Mouse (Mus musculus) kidney, embryonic 16.5 days (tissue): ENCODE data around the gene Gpr135. TPM values are rescaled to one million over a fixed set of nuclear protein-coding genes. Genes with fewer than 3 reads are reported as not detected.
"Not testable (repeated sequence)": the region's sequence is repeated elsewhere in the genome, so short reads cannot be mapped to it uniquely, and the experiment has no call there.

Source experiments
- ATAC-seq: fragments of 200-750 bp; cut with Nextera tagmentation; 2 replicates; pipeline ENCODE4 v1.8.0; 2017; ENCODE audit warnings: moderate TSS enrichment; ENCODE audit not compliant: low FRiP score, low TSS enrichment
- H3K27ac ChIP-seq: fragments of 300-500 bp; sonication (generic); 2 replicates; pipeline ENCODE4 v1.5.1; 2014; ENCODE audit warnings: low read length
- H3K27me3 ChIP-seq: fragments of 300-500 bp; sonication (generic); 2 replicates; pipeline ENCODE4 v1.6.1; 2014; ENCODE audit warnings: low read length, control low read depth, mixed read lengths; ENCODE audit not compliant: insufficient read depth
- H3K36me3 ChIP-seq: fragments of 300-500 bp; sonication (generic); 2 replicates; pipeline ENCODE4 v1.6.1; 2014; ENCODE audit warnings: low read length, control low read depth, mixed read lengths; ENCODE audit not compliant: insufficient read depth
- H3K4me1 ChIP-seq: fragments of 300-500 bp; sonication (generic); 2 replicates; pipeline ENCODE4 v1.6.1; 2014; ENCODE audit warnings: low read length, control low read depth, mixed read lengths; ENCODE audit not compliant: insufficient read depth
- H3K4me2 ChIP-seq: fragments of 300-500 bp; sonication (generic); replicated peaks from 2 replicates; pipeline ENCODE4 v1.6.1; 2014; ENCODE audit warnings: low read depth, low read length
- H3K4me3 ChIP-seq: fragments of 300-500 bp; sonication (generic); 2 replicates; pipeline ENCODE4 v1.5.1; 2014; ENCODE audit warnings: mild to moderate bottlenecking, low read length
- H3K9ac ChIP-seq: fragments of 300-500 bp; sonication (generic); replicated peaks from 2 replicates; pipeline ENCODE4 v1.6.1; 2014; ENCODE audit warnings: low read length
- H3K9me3 ChIP-seq: fragments of 300-500 bp; sonication (generic); 2 replicates; pipeline ENCODE4 v1.6.1; 2016; ENCODE audit warnings: low read length, control low read depth
- WGBS: fragments of 180-500 bp; shearing (Covaris S2); extraction: QIAGEN DNeasy Blood & Tissue Kit; methylation state at CpG from one replicate; pipeline ENCODE4 v1.1.7; 2014; 5-methylcytosine and 5-hydroxymethylcytosine counted together
- polyA plus RNA-seq: library from polyadenylated mRNA; unstranded; fragments of >200 nt; fragmentation: Nextera tagmentation; extraction: Ambion mirVana; gene quantifications from 2 replicates; pipeline ENCODE4 v1.2.1, GENCODE M21; 2015

Gene Gpr135
- polyA plus RNA-seq, 1 experiment from 2014 or later, result 0.69 TPM

DNA sequence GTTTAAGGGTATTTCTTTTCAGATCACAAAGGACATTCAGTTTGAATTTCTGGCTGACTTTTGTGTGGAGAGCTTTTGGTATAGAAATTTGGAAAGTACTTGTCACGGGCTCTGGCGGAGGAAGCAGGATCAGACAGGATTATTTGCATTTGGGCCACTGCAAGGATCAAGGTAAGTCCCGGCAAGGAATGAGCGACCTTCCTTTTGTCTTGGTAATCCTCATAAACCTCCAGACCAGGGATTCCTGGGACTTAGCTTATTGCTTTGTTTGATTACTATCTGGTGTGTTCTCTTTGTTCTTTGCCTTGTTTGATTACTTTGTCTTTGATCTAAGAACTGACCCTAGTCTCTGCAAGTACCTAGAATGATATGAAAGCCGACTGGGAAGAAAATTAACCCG lies 17.1 kb downstream of the Gpr135 start:
- Histone ChIP-seq H3K4me2 (no peak overlapping the region), H3K9me3 (no peaks in the 10 kb centered on the region), H3K27ac (no peak overlapping the region), H3K4me3 (no peak overlapping the region), H3K9ac (no peak overlapping the region), H3K4me1 (no peaks in the 10 kb centered on the region), H3K27me3 (no peaks in the 10 kb centered on the region), H3K36me3 (no peaks in the 10 kb centered on the region)
- ATAC-seq, result no peak
- 30% methylated on average over 6 of the region's 6 CpGs for WGBS

DNA sequence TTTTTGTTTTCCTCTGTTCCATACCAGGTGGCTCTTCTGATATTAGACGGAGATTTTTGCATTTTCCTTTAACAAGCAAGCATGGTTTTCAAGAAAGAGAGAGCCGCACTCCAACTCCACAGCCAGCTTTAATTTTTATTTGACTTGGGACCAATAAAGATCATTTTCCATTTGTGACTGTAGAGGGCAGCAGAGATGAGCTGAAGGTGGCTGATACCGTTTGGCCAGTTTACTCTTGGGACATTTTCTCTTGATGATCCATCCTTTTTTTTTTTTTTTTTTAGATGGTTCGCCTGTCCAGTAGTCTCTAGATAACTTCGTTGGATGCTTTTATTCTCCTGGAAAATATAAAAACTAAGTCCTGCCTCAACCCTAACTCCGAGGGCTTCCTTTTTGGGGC lies 17.6 kb downstream of the Gpr135 start:
- Histone ChIP-seq H3K9me3 (no peaks in the 10 kb centered on the region), H3K4me3 (no peak overlapping the region), H3K4me2 (no peak overlapping the region), H3K27me3 (no peaks in the 10 kb centered on the region), H3K27ac (no peak overlapping the region), H3K4me1 (no peaks in the 10 kb centered on the region), H3K36me3 (no peaks in the 10 kb centered on the region), H3K9ac (no peak overlapping the region)
- 44% methylated on average over 6 of the region's 6 CpGs for WGBS
- ATAC-seq, result no peak

DNA sequence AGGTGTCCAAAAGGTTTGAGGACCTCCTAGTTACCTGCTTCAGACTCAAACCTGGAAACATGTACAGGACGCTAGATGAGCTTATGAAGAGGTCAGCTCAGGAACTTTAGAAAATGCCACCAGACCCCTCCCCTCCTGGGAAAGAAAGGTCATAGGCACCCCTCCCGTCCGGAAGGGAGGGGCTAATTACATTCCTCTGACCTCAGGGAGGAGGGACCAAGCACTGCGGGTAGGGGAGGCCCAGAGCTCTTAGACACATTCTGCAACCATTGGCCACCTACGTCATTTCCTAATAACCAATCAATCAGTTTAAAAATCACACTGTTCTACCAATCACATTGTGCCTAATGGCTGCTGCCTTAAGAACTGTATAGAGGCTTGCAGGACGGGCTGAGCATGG lies 18.4 kb downstream of the Gpr135 start:
- no peak overlapping the region for H3K27ac ChIP-seq
- no peaks in the 10 kb centered on the region for H3K36me3 ChIP-seq
- H3K4me1 ChIP-seq, result no peaks in the 10 kb centered on the region
- no peak overlapping the region for H3K4me2 ChIP-seq
- WGBS, result 83% methylated on average over 6 of the region's 6 CpGs
- H3K9ac ChIP-seq, result no peak overlapping the region
- H3K4me3 ChIP-seq, result no peak overlapping the region
- no peak for ATAC-seq
- H3K9me3 ChIP-seq, result no peaks in the 10 kb centered on the region
- no peaks in the 10 kb centered on the region for H3K27me3 ChIP-seq

DNA sequence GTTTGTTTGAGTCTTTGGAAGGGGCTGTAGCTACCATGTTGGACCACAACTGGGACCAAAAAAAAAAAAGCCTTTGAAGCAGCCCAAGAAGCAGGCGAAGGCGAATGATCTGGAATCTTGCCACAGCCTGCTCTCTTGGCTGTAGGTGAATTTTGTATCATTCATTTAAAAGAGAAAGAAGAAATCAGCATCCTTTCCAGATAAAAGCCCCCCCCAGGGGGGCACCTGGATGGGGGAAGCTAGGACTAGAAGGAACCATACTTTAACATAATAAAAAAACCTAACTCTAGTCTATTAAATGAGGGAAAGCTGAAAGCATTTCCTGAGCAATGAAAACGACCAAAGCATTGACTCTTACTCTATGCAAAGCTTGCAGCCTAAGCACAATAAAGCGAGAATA lies 20.1 kb downstream of the Gpr135 start:
- Histone ChIP-seq H3K4me2 (no peak overlapping the region), H3K9ac (no peak overlapping the region), H3K27me3 (no peaks in the 10 kb centered on the region), H3K36me3 (no peaks in the 10 kb centered on the region), H3K9me3 (no peaks in the 10 kb centered on the region), H3K27ac (no peak overlapping the region), H3K4me3 (no peak overlapping the region), H3K4me1 (no peaks in the 10 kb centered on the region)
- WGBS, result 83% methylated on average over 4 of the region's 4 CpGs
- ATAC-seq, result no peak

DNA sequence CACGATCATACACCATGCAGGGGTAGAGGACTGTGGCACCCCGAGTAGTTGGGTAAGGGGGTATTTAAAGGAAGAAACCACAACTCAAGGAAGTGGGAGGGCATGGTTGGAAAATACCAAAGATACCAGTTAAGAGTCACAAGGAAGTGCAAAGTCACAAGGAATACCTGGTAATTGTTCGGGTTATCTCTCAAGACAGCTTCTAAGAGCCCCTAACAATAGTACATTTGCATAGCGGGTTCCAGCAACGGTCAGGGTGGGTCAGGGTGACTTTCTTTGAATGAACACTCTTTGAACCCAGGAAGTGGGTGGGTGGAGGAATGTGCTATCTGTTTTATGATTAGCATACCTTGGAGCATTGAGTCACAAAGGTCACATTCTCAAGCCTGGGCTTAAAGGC lies 20.8 kb downstream of the Gpr135 start:
- H3K9me3 ChIP-seq, H3K27me3 ChIP-seq, H3K9ac ChIP-seq, H3K4me1 ChIP-seq, H3K36me3 ChIP-seq, H3K4me3 ChIP-seq, H3K4me2 ChIP-seq, H3K27ac ChIP-seq, ATAC-seq: not testable (repeated sequence)
- WGBS, result 88% methylated on average over 5 of the region's 5 CpGs

DNA sequence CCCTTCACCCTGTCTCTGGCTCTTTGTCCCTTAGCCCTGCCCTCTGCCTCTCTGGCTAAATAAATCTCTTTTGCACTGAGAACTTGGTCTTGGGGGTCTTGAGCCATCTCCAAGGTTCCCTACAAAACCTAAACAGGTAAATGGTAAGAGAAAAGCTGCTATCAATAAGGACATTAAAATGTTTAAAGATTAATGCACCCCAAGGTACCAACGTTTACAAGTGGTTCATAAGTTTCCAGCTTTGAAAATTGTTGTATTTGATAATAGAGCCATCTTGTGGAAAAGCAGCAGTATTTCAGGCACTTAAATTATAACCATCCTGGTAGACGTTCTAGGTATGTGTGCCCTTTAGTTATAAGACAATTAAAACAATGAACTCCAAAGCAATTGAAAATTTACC lies 23.4 kb downstream of the Gpr135 start:
- H3K9me3 ChIP-seq, result no peaks in the 10 kb centered on the region
- no peaks in the 10 kb centered on the region for H3K27me3 ChIP-seq
- H3K27ac ChIP-seq, result no peak overlapping the region
- no peak overlapping the region for H3K4me2 ChIP-seq
- no peak overlapping the region for H3K4me3 ChIP-seq
- no peaks in the 10 kb centered on the region for H3K36me3 ChIP-seq
- H3K4me1 ChIP-seq, result no peaks in the 10 kb centered on the region
- WGBS, result 4% methylated on average over 2 of the region's 2 CpGs
- H3K9ac ChIP-seq, result no peak overlapping the region
- no peak for ATAC-seq

DNA sequence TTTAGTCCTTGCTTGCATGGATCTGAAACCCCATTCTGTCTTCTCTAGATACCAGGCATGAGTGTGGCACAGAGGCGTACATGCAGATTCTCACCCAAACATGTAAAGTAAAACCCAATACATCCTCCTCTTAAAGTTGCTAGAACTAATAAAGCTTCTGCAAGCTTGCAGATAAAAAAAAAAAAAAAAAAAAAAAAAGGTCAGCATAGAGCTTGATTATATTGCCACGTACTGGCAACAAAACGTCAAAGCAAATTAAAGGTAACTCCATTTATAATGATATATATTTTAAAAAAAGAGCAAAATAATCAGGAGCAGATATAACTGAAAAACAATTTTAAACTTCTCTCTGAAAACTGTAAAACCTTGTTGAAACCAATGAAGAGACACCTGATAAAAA lies 29.7 kb downstream of the Gpr135 start:
- Histone ChIP-seq H3K4me3 (no peak overlapping the region), H3K27ac (no peak overlapping the region), H3K9me3 (no peaks in the 10 kb centered on the region), H3K4me1 (no peaks in the 10 kb centered on the region), H3K36me3 (no peaks in the 10 kb centered on the region), H3K27me3 (no peaks in the 10 kb centered on the region), H3K9ac (no peak overlapping the region), H3K4me2 (no peak overlapping the region)
- ATAC-seq, result no peak
- WGBS, result 93% methylated on average over 3 of the region's 3 CpGs

DNA sequence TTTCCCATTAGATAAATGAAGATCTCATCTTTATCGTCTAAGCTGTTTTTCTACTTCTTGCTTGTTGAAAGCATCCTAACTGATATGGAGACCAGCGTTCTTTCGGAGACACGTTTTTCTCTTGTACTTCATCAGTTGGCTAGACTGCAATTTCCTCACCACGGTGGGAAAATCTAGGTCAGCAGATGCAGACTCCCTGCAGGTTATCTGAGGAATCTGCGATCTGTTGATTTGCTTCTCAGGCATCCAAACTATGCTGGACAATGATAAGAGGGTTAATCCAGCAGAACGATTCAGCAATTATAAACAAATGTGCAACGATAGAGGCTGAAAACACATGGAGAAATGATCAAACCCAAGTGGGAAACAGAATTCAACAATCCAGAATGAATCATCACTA lies 31.4 kb downstream of the Gpr135 start:
- H3K4me2 ChIP-seq, result no peak overlapping the region
- no peaks in the 10 kb centered on the region for H3K36me3 ChIP-seq
- no peak overlapping the region for H3K4me3 ChIP-seq
- WGBS, result 77% methylated on average over 8 of the region's 8 CpGs
- no peak overlapping the region for H3K27ac ChIP-seq
- ATAC-seq, result no peak
- no peaks in the 10 kb centered on the region for H3K27me3 ChIP-seq
- no peaks in the 10 kb centered on the region for H3K4me1 ChIP-seq
- H3K9ac ChIP-seq, result no peak overlapping the region
- H3K9me3 ChIP-seq, result no peaks in the 10 kb centered on the region

DNA sequence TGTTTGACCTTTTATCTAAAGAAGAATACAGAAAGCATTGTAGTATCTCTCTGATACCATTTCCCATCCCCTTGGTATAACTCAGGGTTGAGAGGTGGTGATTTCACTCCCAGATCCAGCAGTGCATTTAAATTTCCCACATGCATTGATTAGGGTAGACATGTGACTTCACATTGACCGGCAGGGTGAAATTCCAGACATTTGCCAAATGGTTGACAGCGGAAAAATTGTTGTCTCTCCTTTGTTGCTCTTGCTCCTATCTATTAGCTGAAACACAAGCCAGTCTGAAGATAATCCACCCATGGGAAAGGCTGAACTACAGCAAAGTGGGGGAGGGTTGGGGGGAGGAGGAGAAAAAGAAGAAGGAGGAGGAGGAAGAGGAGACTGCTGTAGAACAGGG lies 32.1 kb downstream of the Gpr135 start:
- no peak overlapping the region for H3K9ac ChIP-seq
- H3K4me2 ChIP-seq, result no peak overlapping the region
- no peak for ATAC-seq
- H3K4me3 ChIP-seq, result no peak overlapping the region
- WGBS, result 77% methylated on average over 2 of the region's 2 CpGs
- no peaks in the 10 kb centered on the region for H3K27me3 ChIP-seq
- no peak overlapping the region for H3K27ac ChIP-seq
- H3K4me1 ChIP-seq, result no peaks in the 10 kb centered on the region
- H3K36me3 ChIP-seq, result no peaks in the 10 kb centered on the region
- H3K9me3 ChIP-seq, result no peaks in the 10 kb centered on the region

DNA sequence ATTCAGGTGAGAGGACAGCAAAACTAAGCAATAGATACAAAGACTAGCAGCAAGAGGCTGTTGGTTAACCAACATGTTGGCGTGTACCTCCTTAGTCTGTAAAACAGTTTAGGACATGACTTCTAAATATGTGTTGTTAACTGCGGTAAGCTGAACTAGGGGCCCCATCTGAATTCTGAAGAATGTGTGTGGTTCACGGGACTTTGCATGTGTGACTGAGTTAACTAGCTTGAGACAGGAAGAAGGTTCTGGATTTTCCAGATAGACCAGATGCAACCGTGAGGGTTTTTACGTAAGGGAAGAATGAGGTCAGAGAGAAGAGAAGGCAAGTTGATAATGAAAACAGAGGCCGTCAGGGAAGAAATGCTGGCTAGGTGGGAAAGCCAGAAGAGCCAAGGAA lies 33.9 kb downstream of the Gpr135 start:
- Histone ChIP-seq H3K4me2 (no peak overlapping the region), H3K9ac (no peak overlapping the region), H3K27ac (no peak overlapping the region), H3K27me3 (no peaks in the 10 kb centered on the region), H3K9me3 (no peaks in the 10 kb centered on the region), H3K4me1 (no peaks in the 10 kb centered on the region), H3K36me3 (no peaks in the 10 kb centered on the region), H3K4me3 (no peak overlapping the region)
- no peak for ATAC-seq
- WGBS, result 80% methylated on average over 6 of the region's 6 CpGs

DNA sequence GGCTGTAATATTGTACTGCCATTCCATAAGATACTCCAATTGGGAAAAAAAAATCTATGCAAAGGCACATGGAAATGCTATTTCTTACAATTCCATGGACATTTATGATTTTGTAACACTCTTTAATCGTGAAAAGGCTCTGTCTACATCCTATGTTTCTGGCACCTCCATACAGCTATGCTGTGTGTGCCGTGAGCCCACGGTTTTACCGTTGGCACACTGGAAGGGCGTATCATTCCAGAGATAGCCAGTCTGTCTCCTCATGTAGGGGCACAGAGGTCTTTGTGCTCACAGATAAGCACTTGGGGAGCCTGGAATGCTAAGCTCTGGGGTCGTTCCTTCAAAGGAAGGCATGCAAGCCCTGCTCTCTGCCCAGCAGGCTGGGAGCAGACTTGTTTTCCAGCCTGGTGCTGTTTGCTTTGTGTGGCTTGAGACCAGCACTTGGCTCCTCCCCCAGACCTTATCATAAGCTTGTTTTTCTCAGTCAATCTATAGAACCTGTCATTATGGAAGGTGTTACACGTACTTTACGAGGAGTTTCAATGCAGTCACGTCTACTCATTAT lies 34.7 kb downstream of the Gpr135 start:
- Histone ChIP-seq H3K4me3 (no peak overlapping the region), H3K9me3 (no peaks in the 10 kb centered on the region), H3K36me3 (no peaks in the 10 kb centered on the region), H3K4me2 (no peak overlapping the region), H3K27me3 (no peaks in the 10 kb centered on the region), H3K4me1 (no peaks in the 10 kb centered on the region), H3K27ac (no peak overlapping the region), H3K9ac (no peak overlapping the region)
- ATAC-seq, result no peak
- WGBS, result 81% methylated on average over 9 of the region's 9 CpGs
